Mouse (Mus musculus) heart, embryonic 14.5 days (tissue): ENCODE data around the gene Rasgef1b. TPM values are rescaled to one million over a fixed set of nuclear protein-coding genes. Genes with fewer than 3 reads are reported as not detected.
"Not testable (repeated sequence)": the region's sequence is repeated elsewhere in the genome, so short reads cannot be mapped to it uniquely, and the experiment has no call there.

ENCODE experiments used
- ATAC-seq: fragments of 200-750 bp; cut with Nextera tagmentation; 2 replicates; pipeline ENCODE4 v1.8.0; 2017; ENCODE audit warnings: low read depth, moderate TSS enrichment; ENCODE audit not compliant: insufficient number of reproducible peaks, insufficient read depth, low FRiP score
- H3K27ac ChIP-seq, 2 experiments: fragments of 200-500 bp in 1 of 2; fragments of 300-500 bp in 1 of 2; sonication (generic) in 1 of 2; replicated peaks in 1 of 2; 2 replicates each; pipeline ENCODE4 v1.5.1; 2012 to 2014; ENCODE audit warnings: low read depth in 2 of 2, low read length in 2 of 2, control low read depth in 1 of 2, mild to moderate bottlenecking in 1 of 2, mixed read lengths in 1 of 2; ENCODE audit not compliant: control insufficient read depth in 1 of 2, insufficient read depth in 1 of 2
- H3K27me3 ChIP-seq: fragments of 300-500 bp; sonication (generic); 2 replicates; pipeline ENCODE4 v1.6.1; 2014; ENCODE audit warnings: mild to moderate bottlenecking, low read length, control low read depth; ENCODE audit not compliant: control insufficient read depth, insufficient read depth
- H3K36me3 ChIP-seq: fragments of 300-500 bp; sonication (generic); 2 replicates; pipeline ENCODE4 v1.6.1; 2014; ENCODE audit warnings: mild to moderate bottlenecking, control low read depth, low read length, mixed read lengths; ENCODE audit not compliant: control insufficient read depth, insufficient read depth
- H3K4me1 ChIP-seq, 2 experiments: fragments of 200-500 bp in 1 of 2; fragments of 300-500 bp in 1 of 2; sonication (generic) in 1 of 2; 2 replicates each; pipeline ENCODE4 v1.6.1; 2012 to 2014; ENCODE audit warnings: low read length in 2 of 2, control low read depth in 1 of 2, mixed read lengths in 1 of 2; ENCODE audit not compliant: control insufficient read depth in 2 of 2, insufficient read depth in 2 of 2
- H3K4me2 ChIP-seq: fragments of 300-500 bp; sonication (generic); 2 replicates; pipeline ENCODE4 v1.6.1; 2014; ENCODE audit warnings: mild to moderate bottlenecking, low read length
- H3K4me3 ChIP-seq, 2 experiments: fragments of 200-500 bp in 1 of 2; fragments of 300-500 bp in 1 of 2; sonication (generic) in 1 of 2; 2 replicates each; pipeline ENCODE4 v1.5.1; 2012 to 2014; ENCODE audit warnings: low read length in 2 of 2, mild to moderate bottlenecking in 2 of 2, control low read depth in 1 of 2, low read depth in 1 of 2, moderate library complexity in 1 of 2; ENCODE audit not compliant: control insufficient read depth in 1 of 2, insufficient read depth in 1 of 2
- H3K9ac ChIP-seq: fragments of 300-500 bp; sonication (generic); 2 replicates; pipeline ENCODE4 v1.6.1; 2014; ENCODE audit warnings: mild to moderate bottlenecking, low read length
- H3K9me3 ChIP-seq: fragments of 300-500 bp; sonication (generic); 2 replicates; pipeline ENCODE4 v1.6.1; 2016; ENCODE audit warnings: low read length, control low read depth; ENCODE audit not compliant: control insufficient read depth
- WGBS: fragments of 180-500 bp; shearing (Covaris S2); extraction: QIAGEN DNeasy Blood & Tissue Kit; methylation state at CpG from one replicate; pipeline ENCODE4 v1.1.7; 2014; 5-methylcytosine and 5-hydroxymethylcytosine counted together
- polyA plus RNA-seq: library from polyadenylated mRNA; unstranded; fragments of >200 nt; fragmentation: Nextera tagmentation; extraction: Ambion mirVana; gene quantifications from 2 replicates; pipeline ENCODE4 v1.2.1, GENCODE M21; 2014

Rasgef1b gene
- polyA plus RNA-seq, 1 experiment from 2014 or later, result 45.9 TPM

GRCm38 (mm10) chr5:99216588-99217152 is 512.2 kb downstream of the Rasgef1b start:
- not testable (repeated sequence) for H3K4me3 ChIP-seq, H3K9ac ChIP-seq, ATAC-seq, H3K9me3 ChIP-seq, H3K4me2 ChIP-seq, H3K27me3 ChIP-seq, H3K27ac ChIP-seq, H3K4me1 ChIP-seq
- 92% methylated on average over 1 of the region's 1 CpGs for WGBS
- H3K36me3 ChIP-seq, result peaks cover 57% of the 10 kb centered on the region

GRCm38 (mm10) chr5:99215207-99216157 is 513.4 kb downstream of the Rasgef1b start:
- no peak overlapping the region for H3K9ac ChIP-seq
- no peak for ATAC-seq
- peaks cover 46% of the 10 kb centered on the region for H3K36me3 ChIP-seq
- WGBS, result 84% methylated on average over 7 of the region's 7 CpGs
- no peaks in the 10 kb centered on the region for H3K9me3 ChIP-seq
- no peak overlapping the region for H3K4me3 ChIP-seq
- no peaks in the 10 kb centered on the region for H3K4me1 ChIP-seq
- no peak overlapping the region for H3K27ac ChIP-seq
- no peak overlapping the region for H3K4me2 ChIP-seq
- H3K27me3 ChIP-seq, result no peaks in the 10 kb centered on the region

GRCm38 (mm10) chr5:99214400-99214799 is 514.5 kb downstream of the Rasgef1b start:
- 0 out of 4 replicates have a peak overlapping the region, but pooled peaks of 1 of the 2 experiments have one; percentile 2 for H3K27ac ChIP-seq
- 73% methylated on average over 6 of the region's 6 CpGs for whole genome bisulfite sequencing

GRCm38 (mm10) chr5:99213211-99213610 is 515.7 kb downstream of the Rasgef1b start:
- no peaks in the 10 kb centered on the region for H3K9me3 ChIP-seq
- H3K4me1 ChIP-seq, result no peaks in the 10 kb centered on the region
- WGBS, result 83% methylated on average over 6 of the region's 6 CpGs
- no peak overlapping the region for H3K27ac ChIP-seq
- H3K27me3 ChIP-seq, result no peaks in the 10 kb centered on the region
- no peak overlapping the region for H3K4me3 ChIP-seq
- no peak overlapping the region for H3K4me2 ChIP-seq
- no peak overlapping the region for H3K9ac ChIP-seq
- no peak for ATAC-seq
- H3K36me3 ChIP-seq, result peaks cover 25% of the 10 kb centered on the region

More at GRCm38 (mm10) chr5:99214400-99214799, 514.5 kb downstream of the Rasgef1b start:
- Histone ChIP-seq H3K4me3 (no peak overlapping the region), H3K9ac (no peak overlapping the region), H3K4me2 (no peak overlapping the region), H3K27me3 (no peaks in the 10 kb centered on the region), H3K36me3 (peaks cover 37% of the 10 kb centered on the region), H3K9me3 (no peaks in the 10 kb centered on the region), H3K4me1 (no peaks in the 10 kb centered on the region)
- no peak for ATAC-seq

GRCm38 (mm10) chr5:99203475-99203874 is 525.4 kb downstream of the Rasgef1b start:
- Histone ChIP-seq H3K4me3 (no peak overlapping the region), H3K27ac (no peak overlapping the region), H3K9me3 (no peaks in the 10 kb centered on the region), H3K9ac (peak overlapping the region; percentile 11; the same call in 1 of the 2 replicates), H3K4me2 (no peak overlapping the region), H3K36me3 (no peaks in the 10 kb centered on the region), H3K27me3 (no peaks in the 10 kb centered on the region), H3K4me1 (no peaks in the 10 kb centered on the region)
- ATAC-seq, result no peak; the same call in 1 of the 2 replicates
- 57% methylated on average over 2 of the region's 2 CpGs for WGBS

- Histone ChIP-seq H3K9ac (no peak overlapping the region), H3K27ac (no peak overlapping the region), H3K4me2 (peak overlapping the region; percentile 56), H3K27me3 (no peaks in the 10 kb centered on the region), H3K4me3 (peak overlapping the region in 1 of 2 experiments; percentile 17; a peak in 2 of 4 replicates), H3K36me3 (no peaks in the 10 kb centered on the region), H3K4me1 (no peaks in the 10 kb centered on the region), H3K9me3 (no peaks in the 10 kb centered on the region)
- 51% methylated on average over 15 of the region's 15 CpGs for WGBS
- no peak for ATAC-seq
These were observed 526.6 kb downstream of the Rasgef1b start for GRCm38 (mm10) chr5:99202074-99202837.

- H3K27ac ChIP-seq, result no peak overlapping the region
- H3K4me1 ChIP-seq, result peaks cover 4 to 5% of the 10 kb centered on the region in 2 experiments; a peak in 1 of 4 replicates
- no peak overlapping the region for H3K9ac ChIP-seq
- no peak overlapping the region for H3K4me2 ChIP-seq
- no peaks in the 10 kb centered on the region for H3K27me3 ChIP-seq
- no peaks in the 10 kb centered on the region for H3K9me3 ChIP-seq
- no peaks in the 10 kb centered on the region for H3K36me3 ChIP-seq
- H3K4me3 ChIP-seq, result no peak overlapping the region
- WGBS, result 90% methylated on average over 5 of the region's 5 CpGs
- ATAC-seq, result no peak
These were observed 533.4 kb downstream of the Rasgef1b start for GRCm38 (mm10) chr5:99195436-99195835.
